Mouse (Mus musculus): Measurements from ENCODE around the gene Ptges2.

Ptges2 gene

GRCm38 (mm10) chr2:32441550-32441949 lies 45.9 kb downstream of the Ptges2 start:
- no peak for DNase-seq

GRCm38 (mm10) chr2:32445535-32445934 lies 49.8 kb downstream of the Ptges2 start:
- DNase-seq: no peak

GRCm38 (mm10) chr2:32447264-32447936 lies 51.7 kb downstream of the Ptges2 start:
- peak; percentile 53 to 74 for DNase-seq

- DNase-seq: no peak
Observed at GRCm38 (mm10) chr2:32448480-32448879, 52.8 kb downstream of the Ptges2 start.

- DNase-seq: peak in 1 of 2 experiments; percentile 17
Observed at GRCm38 (mm10) chr2:32449761-32450754, 54.4 kb downstream of the Ptges2 start, which contains the start of gene Naif1. Gene Naif1, plus strand, starts transcription at chr2:32450457.

- peak; percentile 94 to 95 for DNase-seq
Observed at GRCm38 (mm10) chr2:32450881-32451844, 55.5 kb downstream of the Ptges2 start, which contains the start of gene Slc25a25. Gene Slc25a25, minus strand, starts transcription at chr2:32451445.

GRCm38 (mm10) chr2:32451870-32452372 lies 56.2 kb downstream of the Ptges2 start:
- DNase-seq: peak; percentile 95 to 96

GRCm38 (mm10) chr2:32452441-32452971 lies 56.8 kb downstream of the Ptges2 start:
- peak; percentile 27 to 54 for DNase-seq

- DNase-seq: no peak
Observed at GRCm38 (mm10) chr2:32453641-32454303, 58.1 kb downstream of the Ptges2 start.

GRCm38 (mm10) chr2:32454633-32455032 lies 58.9 kb downstream of the Ptges2 start:
- DNase-seq: no peak

GRCm38 (mm10) chr2:32455101-32455500 lies 59.4 kb downstream of the Ptges2 start:
- no peak for DNase-seq
